Mouse (Mus musculus): Measurements from ENCODE around the gene Camkmt.

DNA sequence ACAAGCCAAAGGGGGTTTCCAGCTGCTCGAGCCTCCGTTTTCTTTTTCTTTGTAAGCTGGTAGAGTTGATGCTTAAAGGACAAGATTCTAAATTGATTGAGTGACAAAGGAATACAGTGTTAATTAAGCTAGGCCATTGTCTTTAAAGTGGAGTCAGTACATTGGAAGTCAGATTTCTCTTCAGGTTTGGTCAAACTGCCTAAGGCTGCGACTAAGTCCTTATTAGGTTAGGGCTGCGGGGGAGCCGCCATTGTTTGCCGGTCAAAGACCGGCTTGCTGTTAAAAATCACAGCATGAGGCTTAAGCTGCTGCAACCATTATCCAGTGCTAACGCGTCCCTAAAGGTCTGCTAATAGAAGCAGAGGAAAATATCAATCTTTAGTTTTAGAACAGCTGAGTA lies 166.6 kb downstream of the Camkmt start:
- TF ChIP-seq GATA1 (IDR thresholded peaks at IDR 0.05; ENCODE audit: low read length) (no peak), TAL1 (IDR thresholded peaks at IDR 0.05; ENCODE audit: low read length) (no peak)

All from erythroblast, embryonic 14.5 days (primary cell).